Mouse (Mus musculus) limb, embryonic 13.5 days (tissue): ENCODE measurements at regions not wholly inside any gene's neighbourhood (a gene's known extent, or its start where the extent isn't known, plus 50 kb on each side); places are given as distances from the start of the nearest gene placed in this dataset.

Experiments used
- ATAC-seq: fragments of 200-750 bp; cut with Nextera tagmentation; 2 replicates; pipeline ENCODE4 v1.8.0; 2017; ENCODE audit warnings: low read depth, moderate number of reproducible peaks, moderate TSS enrichment; ENCODE audit not compliant: low FRiP score
- H3K27ac ChIP-seq: fragments of 300-500 bp; sonication (generic); 2 replicates; pipeline ENCODE4 v1.5.1; 2015; ENCODE audit warnings: inconsistent platforms, mild to moderate bottlenecking, moderate library complexity
- H3K27me3 ChIP-seq: fragments of 300-500 bp; sonication (generic); 2 replicates; pipeline ENCODE4 v1.6.1; 2015; ENCODE audit warnings: mild to moderate bottlenecking, inconsistent platforms
- H3K36me3 ChIP-seq: fragments of 300-500 bp; sonication (generic); 2 replicates; pipeline ENCODE4 v1.6.1; 2015; ENCODE audit warnings: inconsistent platforms, mild to moderate bottlenecking, moderate library complexity
- H3K4me1 ChIP-seq: fragments of 300-500 bp; sonication (generic); 2 replicates; pipeline ENCODE4 v1.6.1; 2015; ENCODE audit warnings: inconsistent platforms
- H3K4me2 ChIP-seq: fragments of 300-500 bp; sonication (generic); replicated peaks from 2 replicates; pipeline ENCODE4 v1.6.1; 2015; ENCODE audit warnings: inconsistent platforms, mild to moderate bottlenecking, moderate library complexity
- H3K4me3 ChIP-seq: fragments of 300-500 bp; sonication (generic); 2 replicates; pipeline ENCODE4 v1.5.1; 2015; ENCODE audit warnings: moderate library complexity, mild to moderate bottlenecking, inconsistent platforms
- H3K9ac ChIP-seq: fragments of 300-500 bp; sonication (generic); 2 replicates; pipeline ENCODE4 v1.6.1; 2015; ENCODE audit warnings: mild to moderate bottlenecking, inconsistent platforms
- H3K9me3 ChIP-seq: fragments of 300-500 bp; sonication (generic); 2 replicates; pipeline ENCODE4 v1.6.1; 2016; ENCODE audit warnings: inconsistent platforms
- WGBS: fragments of 180-500 bp; shearing (Covaris S2); methylation state at CpG from one replicate; pipeline ENCODE4 v1.1.7; 2015; 5-methylcytosine and 5-hydroxymethylcytosine counted together

DNA sequence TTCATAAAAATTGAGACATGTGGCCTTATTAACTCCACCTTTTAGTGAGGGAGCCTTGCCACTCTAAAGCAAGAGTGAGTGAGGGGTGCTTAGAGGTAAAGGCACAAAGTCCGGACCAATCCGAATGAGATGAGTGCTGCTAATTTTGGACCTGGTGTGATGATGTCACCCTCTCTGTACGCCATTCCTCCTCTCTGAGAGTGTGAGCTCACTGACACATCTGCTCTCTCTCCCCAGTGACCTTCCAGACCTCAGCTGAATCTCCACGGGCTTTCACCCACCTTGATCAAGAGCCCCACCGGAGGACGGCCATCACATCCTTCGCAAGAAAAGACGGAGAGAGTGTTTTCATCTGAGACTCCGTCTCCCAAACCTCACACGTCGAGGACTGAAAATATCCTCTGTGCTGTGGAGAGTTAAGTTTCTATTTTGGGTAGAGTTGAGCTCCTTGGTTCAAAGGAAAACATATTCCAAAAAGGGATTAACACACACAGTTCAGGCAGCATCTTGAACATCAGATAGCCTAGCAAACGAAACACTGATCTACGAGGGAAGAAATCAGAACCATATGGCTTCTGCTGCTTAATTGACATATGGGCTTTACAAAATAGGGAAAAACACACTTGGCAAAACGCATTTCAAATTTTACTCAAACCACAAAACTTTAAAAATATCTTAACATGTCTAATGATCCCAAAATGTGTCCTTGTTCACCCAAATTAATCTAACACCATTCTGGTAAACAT, 96.2 kb upstream of the 3110018I06Rik start:
- Histone ChIP-seq H3K27me3 (peaks cover 8% of the 10 kb centered on the region; the same call in 1 of the 2 replicates), H3K36me3 (no peaks in the 10 kb centered on the region), H3K4me3 (no peak overlapping the region), H3K9ac (no peak overlapping the region), H3K9me3 (no peaks in the 10 kb centered on the region), H3K4me1 (peaks cover 7% of the 10 kb centered on the region; the same call in 1 of the 2 replicates), H3K27ac (no peak overlapping the region), H3K4me2 (no peak overlapping the region)
- ATAC-seq = no peak
- 42% methylated on average over 14 of the region's 14 CpGs for WGBS

DNA sequence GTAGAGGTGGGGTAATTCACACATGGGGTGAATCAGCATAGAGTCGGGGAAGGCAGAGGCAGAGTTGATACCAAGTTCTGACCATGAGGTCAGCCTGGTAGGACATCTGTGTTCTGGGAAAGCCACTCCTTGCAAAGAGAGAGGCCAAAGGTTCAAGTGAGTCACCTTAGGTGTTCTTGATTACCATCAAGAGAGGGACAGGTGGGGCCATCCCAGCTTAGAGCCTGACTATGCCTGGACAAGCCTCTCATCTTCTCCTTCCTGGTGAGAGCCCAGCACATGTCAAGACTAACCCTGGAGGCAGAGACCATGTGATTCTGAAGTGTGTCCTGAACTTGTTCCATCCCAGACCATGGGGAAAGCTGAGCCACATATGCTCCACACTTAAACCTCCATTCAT, 94.0 kb upstream of the 3110018I06Rik start:
- no peak overlapping the region for H3K27ac ChIP-seq
- peaks cover 11% of the 10 kb centered on the region; the same call in 1 of the 2 replicates for H3K27me3 ChIP-seq
- WGBS = 27% methylated on average over 1 of the region's 1 CpGs
- peaks cover 7% of the 10 kb centered on the region; the same call in 1 of the 2 replicates for H3K4me1 ChIP-seq
- no peak overlapping the region for H3K4me2 ChIP-seq
- no peak overlapping the region for H3K9ac ChIP-seq
- no peaks in the 10 kb centered on the region for H3K9me3 ChIP-seq
- ATAC-seq = no peak
- H3K36me3 ChIP-seq = no peaks in the 10 kb centered on the region
- H3K4me3 ChIP-seq = no peak overlapping the region

- 81% methylated on average over 10 of the region's 10 CpGs for WGBS
- peaks cover 9% of the 10 kb centered on the region for H3K4me1 ChIP-seq
- H3K9ac ChIP-seq = no peak overlapping the region
- H3K4me2 ChIP-seq = no peak overlapping the region
- H3K27ac ChIP-seq = no peak overlapping the region
- no peaks in the 10 kb centered on the region for H3K27me3 ChIP-seq
- H3K4me3 ChIP-seq = no peak overlapping the region
- no peaks in the 10 kb centered on the region for H3K9me3 ChIP-seq
- no peak for ATAC-seq
- H3K36me3 ChIP-seq = no peaks in the 10 kb centered on the region
These were observed 83.6 kb upstream of the 3110018I06Rik start for GRCm38 (mm10) chr12:107404821-107405220.

GRCm38 (mm10) chr12:107423923-107424322, 64.5 kb upstream of the 3110018I06Rik start:
- Histone ChIP-seq H3K27ac (no peak overlapping the region), H3K4me2 (no peak overlapping the region), H3K9ac (no peak overlapping the region), H3K27me3 (peaks cover 2% of the 10 kb centered on the region; the same call in 1 of the 2 replicates), H3K4me3 (no peak overlapping the region), H3K9me3 (no peaks in the 10 kb centered on the region), H3K4me1 (no peaks in the 10 kb centered on the region), H3K36me3 (no peaks in the 10 kb centered on the region)
- WGBS = 83% methylated on average over 7 of the region's 7 CpGs
- ATAC-seq = no peak

GRCm38 (mm10) chr12:107438506-107438905, 49.9 kb upstream of the 3110018I06Rik start:
- Histone ChIP-seq H3K27ac (no peak overlapping the region), H3K27me3 (no peaks in the 10 kb centered on the region; the same call in 1 of the 2 replicates), H3K9me3 (no peaks in the 10 kb centered on the region), H3K4me2 (no peak overlapping the region), H3K9ac (no peak overlapping the region), H3K4me3 (no peak overlapping the region), H3K4me1 (no peaks in the 10 kb centered on the region), H3K36me3 (no peaks in the 10 kb centered on the region)
- WGBS = 73% methylated on average over 4 of the region's 4 CpGs
- ATAC-seq = no peak
